Mouse (Mus musculus) embryonic facial prominence, embryonic 11.5 days (tissue): ENCODE data around the gene Gtpbp4. TPM values are rescaled to one million over a fixed set of nuclear protein-coding genes. Genes with fewer than 3 reads are reported as not detected.

ENCODE experiments used
- ATAC-seq: fragments of 200-750 bp; cut with Nextera tagmentation; replicated peaks from 2 replicates; pipeline ENCODE4 v1.8.0; 2017; ENCODE audit warnings: low read depth; ENCODE audit not compliant: insufficient number of reproducible peaks, low FRiP score, low TSS enrichment
- DNase-seq: peaks from one replicate; pipeline ENCODE4 v3.0.0-alpha.2; 2015; ENCODE audit warnings: low spot score
- H3K27ac ChIP-seq: fragments of 300-500 bp; sonication (generic); replicated peaks from 2 replicates; pipeline ENCODE4 v1.5.1; 2014; ENCODE audit warnings: mild to moderate bottlenecking, low read depth, low read length, control low read depth
- H3K27me3 ChIP-seq: fragments of 300-500 bp; sonication (generic); 2 replicates; pipeline ENCODE4 v1.6.1; 2014; ENCODE audit warnings: mild to moderate bottlenecking, low read length, moderate library complexity, mixed read lengths; ENCODE audit not compliant: control insufficient read depth, insufficient read depth
- H3K36me3 ChIP-seq: fragments of 300-500 bp; sonication (generic); replicated peaks from 2 replicates; pipeline ENCODE4 v1.6.1; 2014; ENCODE audit warnings: low read depth, mild to moderate bottlenecking, low read length, moderate library complexity, mixed read lengths; ENCODE audit not compliant: control insufficient read depth, insufficient read depth
- H3K4me1 ChIP-seq: fragments of 300-500 bp; sonication (generic); 2 replicates; pipeline ENCODE4 v1.6.1; 2014; ENCODE audit warnings: low read length, mixed read lengths; ENCODE audit not compliant: control insufficient read depth, insufficient read depth
- H3K4me2 ChIP-seq: fragments of 300-500 bp; sonication (generic); 2 replicates; pipeline ENCODE4 v1.6.1; 2014; ENCODE audit warnings: low read depth, mild to moderate bottlenecking, control low read depth, low read length, moderate library complexity
- H3K4me3 ChIP-seq: fragments of 300-500 bp; sonication (generic); 2 replicates; pipeline ENCODE4 v1.5.1; 2014; ENCODE audit warnings: low read depth, low read length, control low read depth
- H3K9ac ChIP-seq: fragments of 300-500 bp; sonication (generic); replicated peaks from 2 replicates; pipeline ENCODE4 v1.6.1; 2014; ENCODE audit warnings: mild to moderate bottlenecking, control low read depth, low read length
- H3K9me3 ChIP-seq: fragments of 300-500 bp; sonication (generic); replicated peaks from 2 replicates; pipeline ENCODE4 v1.6.1; 2016; ENCODE audit warnings: mild to moderate bottlenecking, low read length, inconsistent platforms, mixed read lengths; ENCODE audit not compliant: control insufficient read depth
- WGBS: fragments of 180-500 bp; shearing (Covaris S2); extraction: QIAGEN DNeasy Blood & Tissue Kit; methylation state at CpG from one replicate; pipeline ENCODE4 v1.1.7; 2014; 5-methylcytosine and 5-hydroxymethylcytosine counted together
- polyA plus RNA-seq: library from polyadenylated mRNA; unstranded; fragments of >200 nt; fragmentation: Nextera tagmentation; extraction: Ambion mirVana; gene quantifications from 2 replicates; pipeline ENCODE4 v1.2.1, GENCODE M21; 2014

The Gtpbp4 gene
- polyA plus RNA-seq, 1 experiment from 2014 or later = 113 TPM

DNA sequence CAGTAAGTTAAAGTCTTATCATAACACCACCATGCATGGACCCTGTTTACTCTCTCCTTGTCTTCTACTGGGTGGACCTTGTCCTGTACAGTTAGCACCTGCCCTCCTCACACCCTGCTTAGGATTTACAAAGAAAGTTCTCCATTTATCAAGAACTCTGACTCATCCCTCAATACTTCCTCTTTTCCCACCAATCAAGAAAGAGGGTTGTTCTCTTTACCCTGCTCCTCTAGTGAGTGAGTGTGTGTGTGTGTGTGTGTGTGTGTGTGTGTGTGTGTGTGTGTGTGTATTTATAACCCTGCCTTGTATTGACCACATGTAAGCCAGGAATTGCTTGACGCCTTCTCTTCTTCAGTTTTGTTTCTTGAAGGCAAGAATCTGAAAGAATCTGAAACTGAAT is 26.7 kb upstream of the Gtpbp4 start:
- no peaks in the 10 kb centered on the region for H3K9me3 ChIP-seq
- no peak overlapping the region for H3K4me3 ChIP-seq
- DNase-seq (no peak), ATAC-seq (no peak)
- H3K27ac ChIP-seq = no peak overlapping the region
- WGBS = 95% methylated on average over 1 of the region's 1 CpGs
- no peak overlapping the region for H3K4me2 ChIP-seq
- no peak overlapping the region for H3K9ac ChIP-seq
- H3K4me1 ChIP-seq = no peaks in the 10 kb centered on the region
- no peaks in the 10 kb centered on the region for H3K36me3 ChIP-seq
- H3K27me3 ChIP-seq = no peaks in the 10 kb centered on the region

DNA sequence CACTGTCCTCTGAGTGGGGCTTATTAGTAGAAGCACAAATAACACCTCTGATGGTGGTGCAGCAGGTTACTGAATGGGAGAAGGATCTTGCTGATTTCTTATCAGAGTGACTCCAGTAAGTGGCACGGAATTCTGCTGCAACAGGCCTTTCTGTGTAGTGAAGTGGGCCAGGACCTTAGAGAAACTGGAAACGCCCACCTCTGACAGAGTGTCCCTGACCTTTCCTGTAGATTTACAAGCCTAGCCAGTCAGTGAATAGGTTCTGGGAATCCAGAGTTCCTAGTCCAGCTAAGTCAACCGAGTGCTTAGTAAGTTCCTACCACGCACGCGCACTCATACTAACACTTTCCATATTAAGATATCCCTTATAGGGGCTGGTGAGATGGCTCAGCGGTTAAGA is 25.7 kb upstream of the Gtpbp4 start:
- no peak overlapping the region for H3K4me3 ChIP-seq
- no peak for DNase-seq
- no peak overlapping the region for H3K27ac ChIP-seq
- no peaks in the 10 kb centered on the region for H3K9me3 ChIP-seq
- no peaks in the 10 kb centered on the region for H3K4me1 ChIP-seq
- H3K27me3 ChIP-seq = no peaks in the 10 kb centered on the region
- ATAC-seq = no peak
- H3K4me2 ChIP-seq = no peak overlapping the region
- 88% methylated on average over 7 of the region's 7 CpGs for WGBS
- no peak overlapping the region for H3K9ac ChIP-seq
- no peaks in the 10 kb centered on the region for H3K36me3 ChIP-seq

DNA sequence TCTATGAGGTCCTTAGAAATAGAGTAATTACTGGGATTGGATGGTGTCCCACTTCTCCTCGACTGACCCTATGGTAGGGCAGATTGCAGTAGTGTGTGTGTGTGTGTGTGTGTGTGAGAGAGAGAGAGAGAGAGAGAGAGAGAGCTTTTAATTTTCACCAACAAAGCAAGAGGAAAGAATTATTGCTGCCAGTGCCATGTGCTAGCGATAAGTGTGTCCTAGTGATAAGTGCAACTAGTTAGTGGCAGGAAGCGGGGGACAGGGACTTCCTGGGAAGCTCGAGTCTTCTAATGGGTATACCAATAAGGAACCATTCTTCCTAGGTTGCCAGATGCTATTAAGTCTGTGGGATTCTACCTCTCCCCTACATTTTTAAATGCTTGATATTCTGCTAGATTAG is 23.8 kb upstream of the Gtpbp4 start:
- no peaks in the 10 kb centered on the region for H3K9me3 ChIP-seq
- H3K4me3 ChIP-seq = no peak overlapping the region
- no peak overlapping the region for H3K27ac ChIP-seq
- DNase-seq (no peak), ATAC-seq (no peak)
- WGBS = 91% methylated on average over 4 of the region's 4 CpGs
- no peak overlapping the region for H3K4me2 ChIP-seq
- H3K9ac ChIP-seq = no peak overlapping the region
- no peaks in the 10 kb centered on the region for H3K36me3 ChIP-seq
- H3K27me3 ChIP-seq = no peaks in the 10 kb centered on the region
- H3K4me1 ChIP-seq = no peaks in the 10 kb centered on the region

DNA sequence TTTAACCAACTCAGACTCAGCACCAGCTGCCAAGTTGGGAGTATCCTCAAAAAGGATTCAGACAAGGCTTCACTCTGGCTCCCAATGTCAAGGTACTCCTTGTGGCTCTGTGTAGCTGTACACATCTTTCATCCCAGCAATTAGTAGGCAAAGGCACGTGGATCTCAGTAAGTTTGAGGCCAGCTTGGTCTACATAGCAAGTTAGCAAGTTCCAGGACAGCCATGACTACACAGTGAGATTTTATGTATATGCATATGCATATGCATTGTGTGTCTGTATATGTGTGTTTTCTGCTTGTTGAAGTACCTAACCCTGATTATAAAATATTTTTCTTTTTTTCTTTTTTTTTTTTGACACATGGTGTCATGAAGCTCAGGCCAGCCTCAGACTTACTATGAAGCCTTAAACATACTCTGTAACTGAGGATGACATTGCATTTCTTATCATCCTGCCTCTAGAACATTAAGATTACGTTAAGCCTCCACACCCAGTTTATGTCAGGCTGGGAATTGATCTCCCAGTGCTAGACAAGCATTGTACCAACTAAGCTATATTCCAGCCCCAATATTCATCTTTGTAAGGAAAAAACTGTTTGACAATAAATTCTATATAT is 23.2 kb upstream of the Gtpbp4 start:
- DNase-seq = no peak
- H3K27ac ChIP-seq = no peak overlapping the region
- no peaks in the 10 kb centered on the region for H3K4me1 ChIP-seq
- H3K27me3 ChIP-seq = no peaks in the 10 kb centered on the region
- no peaks in the 10 kb centered on the region for H3K36me3 ChIP-seq
- H3K4me3 ChIP-seq = no peak overlapping the region
- H3K9me3 ChIP-seq = no peaks in the 10 kb centered on the region
- 73% methylated on average over 2 of the region's 2 CpGs for WGBS
- no peak for ATAC-seq
- H3K9ac ChIP-seq = no peak overlapping the region
- H3K4me2 ChIP-seq = no peak overlapping the region

DNA sequence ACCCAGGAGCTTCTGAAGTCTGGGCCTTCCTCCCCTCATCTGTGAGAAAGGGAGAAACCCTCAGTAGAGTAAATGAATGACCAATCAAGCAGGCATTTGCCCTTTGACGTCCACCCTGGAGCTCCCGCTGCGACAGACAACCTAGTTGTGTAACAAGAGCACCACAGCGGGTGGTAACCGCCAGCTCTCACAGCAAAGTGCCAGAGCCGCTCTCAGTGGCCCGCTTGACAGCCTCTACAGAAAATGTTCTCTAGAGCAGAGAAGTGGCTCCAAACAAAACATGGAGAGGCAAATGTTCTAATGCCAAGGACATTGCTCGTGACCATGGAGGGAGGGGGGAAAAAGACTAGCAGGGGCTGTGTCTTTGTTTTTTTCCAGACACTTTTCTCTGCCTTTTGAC is 21.3 kb upstream of the Gtpbp4 start:
- WGBS = 7% methylated on average over 8 of the region's 8 CpGs
- H3K9ac ChIP-seq = no peak overlapping the region
- no peaks in the 10 kb centered on the region for H3K36me3 ChIP-seq
- no peaks in the 10 kb centered on the region for H3K9me3 ChIP-seq
- no peak overlapping the region for H3K4me2 ChIP-seq
- H3K27me3 ChIP-seq = no peaks in the 10 kb centered on the region
- DNase-seq (peak; percentile 20), ATAC-seq (no peak)
- H3K4me3 ChIP-seq = no peak overlapping the region
- H3K27ac ChIP-seq = no peak overlapping the region
- H3K4me1 ChIP-seq = no peaks in the 10 kb centered on the region

DNA sequence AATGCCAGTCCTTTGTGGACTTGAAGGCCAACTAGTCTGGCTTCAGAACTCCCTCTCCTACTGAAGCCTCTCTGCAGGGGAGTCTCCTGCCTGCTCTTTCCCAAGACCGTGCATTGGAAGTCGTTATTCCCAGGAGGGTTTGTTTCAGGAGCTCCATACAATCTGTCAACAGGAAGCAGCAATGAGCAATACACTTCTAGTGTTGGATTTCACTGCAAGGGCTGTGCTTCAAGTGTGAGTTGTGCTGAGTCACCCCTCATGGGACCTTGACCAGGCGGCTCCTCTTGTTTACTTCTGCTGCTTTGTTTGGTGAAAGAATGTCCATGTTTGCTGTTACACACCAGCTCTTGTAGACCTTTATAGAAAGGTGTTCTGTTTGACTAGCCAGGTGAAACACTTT is 18.5 kb upstream of the Gtpbp4 start:
- H3K4me1 ChIP-seq = no peaks in the 10 kb centered on the region
- no peak overlapping the region for H3K27ac ChIP-seq
- H3K9ac ChIP-seq = no peak overlapping the region
- 38% methylated on average over 3 of the region's 3 CpGs for WGBS
- no peaks in the 10 kb centered on the region for H3K36me3 ChIP-seq
- ATAC-seq = no peak
- DNase-seq = no peak
- H3K4me3 ChIP-seq = no peak overlapping the region
- H3K27me3 ChIP-seq = no peaks in the 10 kb centered on the region
- H3K9me3 ChIP-seq = no peaks in the 10 kb centered on the region
- H3K4me2 ChIP-seq = no peak overlapping the region

DNA sequence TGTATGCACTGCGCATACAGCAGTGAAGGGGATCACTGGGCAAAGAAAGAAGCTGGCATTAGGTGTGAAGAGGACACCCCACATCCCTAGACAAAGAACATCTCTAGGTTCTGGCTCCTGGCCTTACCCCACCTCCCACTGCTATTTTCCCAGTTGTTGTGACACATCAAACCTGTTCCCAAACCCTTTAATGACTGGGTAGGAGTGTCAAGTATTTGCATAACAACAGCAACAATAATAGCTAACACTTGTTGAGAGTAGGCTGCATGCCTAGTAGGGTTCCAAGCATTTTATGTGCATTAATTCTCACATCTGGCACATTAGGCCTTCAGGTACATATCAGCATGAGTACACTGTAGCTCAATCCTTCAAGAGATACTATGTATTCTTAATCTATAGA is 17.6 kb upstream of the Gtpbp4 start:
- H3K27ac ChIP-seq = no peak overlapping the region
- H3K9me3 ChIP-seq = no peaks in the 10 kb centered on the region
- H3K9ac ChIP-seq = no peak overlapping the region
- H3K4me1 ChIP-seq = no peaks in the 10 kb centered on the region
- H3K27me3 ChIP-seq = no peaks in the 10 kb centered on the region
- no peaks in the 10 kb centered on the region for H3K36me3 ChIP-seq
- ATAC-seq = no peak
- WGBS = 72% methylated on average over 1 of the region's 1 CpGs
- H3K4me2 ChIP-seq = no peak overlapping the region
- no peak overlapping the region for H3K4me3 ChIP-seq
- DNase-seq = no peak

DNA sequence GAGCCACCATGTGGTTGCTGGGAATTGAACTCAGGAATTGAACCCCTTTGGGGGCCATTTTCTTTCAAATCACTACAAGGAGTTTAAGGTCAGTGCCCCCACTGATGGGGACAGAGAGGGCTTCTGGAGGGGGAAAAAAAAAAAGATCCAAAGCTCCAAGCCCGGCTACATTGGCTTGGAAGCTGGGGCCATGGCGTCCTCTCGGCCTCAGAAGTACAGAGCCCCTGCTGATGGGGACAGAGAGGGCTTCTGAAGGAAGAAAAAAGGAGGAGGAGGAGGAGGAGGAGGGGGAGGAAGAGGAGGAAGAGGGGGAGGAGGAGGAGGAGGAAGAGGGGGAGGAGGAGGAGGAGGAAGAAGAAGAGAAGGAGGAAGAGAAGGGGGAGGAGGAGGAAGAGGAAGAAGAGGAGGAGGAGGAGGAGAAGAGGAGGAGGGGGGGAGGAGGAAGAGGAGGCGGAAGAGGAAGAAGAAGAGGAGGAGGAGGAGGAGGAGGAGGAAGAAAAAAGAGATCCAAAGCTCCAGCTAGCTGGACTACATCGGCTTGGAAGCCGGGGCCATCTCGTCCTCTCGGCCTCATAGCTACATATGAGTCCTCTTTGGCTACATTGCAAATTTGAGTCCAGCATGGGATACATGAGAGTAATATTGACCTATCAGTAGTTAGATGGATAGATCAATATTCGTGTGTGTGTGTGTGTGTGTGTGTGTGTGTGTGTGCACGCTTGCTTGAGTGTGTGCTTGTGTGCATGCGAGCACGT is 15.9 kb upstream of the Gtpbp4 start:
- no peak overlapping the region for H3K4me3 ChIP-seq

More for the DNA sequence above, 15.9 kb upstream of the Gtpbp4 start:
- no peak overlapping the region for H3K4me2 ChIP-seq
- 63% methylated on average over 12 of the region's 12 CpGs for WGBS
- H3K4me1 ChIP-seq = no peaks in the 10 kb centered on the region
- no peak overlapping the region for H3K9ac ChIP-seq
- no peaks in the 10 kb centered on the region for H3K36me3 ChIP-seq
- ATAC-seq = peak; percentile 78; the same call in 1 of the 2 replicates
- DNase-seq = peak; percentile 97
- H3K9me3 ChIP-seq = no peaks in the 10 kb centered on the region
- H3K27ac ChIP-seq = no peak overlapping the region
- no peaks in the 10 kb centered on the region for H3K27me3 ChIP-seq
